Mouse (Mus musculus) heart, adult 18-20 months (tissue): ENCODE measurements at regions not wholly inside any gene's neighbourhood (a gene's known extent, or its start where the extent isn't known, plus 50 kb on each side); places are given as distances from the start of the nearest gene placed in this dataset.

Experiments used
- DNase-seq, 2 experiments: peaks; one replicate each; pipeline ENCODE4 v3.0.0; 2021 to 2022; ENCODE audit warnings: mixed read lengths in 1 of 2

- DNase-seq: peak in 1 of 2 experiments; percentile 1
Observed at GRCm38 (mm10) chr6:96745906-96746305, 314.3 kb downstream of the Fam19a4 start.

GRCm38 (mm10) chr6:96716931-96717330, 343.3 kb downstream of the Fam19a4 start:
- no peak for DNase-seq

GRCm38 (mm10) chr6:96709761-96710160, 350.5 kb downstream of the Fam19a4 start:
- DNase-seq: no peak
